Mouse (Mus musculus): ENCODE results near the gene AU018091.
"Not testable (repeated sequence)": the region's sequence is repeated elsewhere in the genome, so short reads cannot be mapped to it uniquely, and the experiment has no call there.

AU018091 gene

DNA sequence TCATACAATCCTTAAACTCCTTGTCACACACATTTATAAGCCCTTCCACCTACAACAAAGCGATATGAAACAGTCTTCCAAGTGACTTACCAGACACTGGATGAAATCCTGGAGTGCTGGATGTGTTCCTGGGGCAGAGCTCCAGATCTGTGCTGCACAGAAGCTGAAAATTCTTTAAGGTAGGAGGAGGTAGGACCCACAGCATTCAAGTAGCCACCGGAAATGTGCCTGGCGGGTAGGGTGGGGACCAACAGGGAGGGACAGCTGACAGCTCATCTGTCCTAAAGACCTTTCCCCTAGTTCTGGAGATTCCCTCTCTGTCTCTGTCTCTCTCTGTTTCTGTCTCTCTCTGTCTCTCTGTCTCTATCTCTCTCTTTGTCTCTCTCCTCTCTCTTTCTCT lies at the start of gene AU018091:
Gene AU018091 (minus strand): TSS at position 279 of the 400 bp plus-strand sequence.
- DNase-seq: no peak

DNA sequence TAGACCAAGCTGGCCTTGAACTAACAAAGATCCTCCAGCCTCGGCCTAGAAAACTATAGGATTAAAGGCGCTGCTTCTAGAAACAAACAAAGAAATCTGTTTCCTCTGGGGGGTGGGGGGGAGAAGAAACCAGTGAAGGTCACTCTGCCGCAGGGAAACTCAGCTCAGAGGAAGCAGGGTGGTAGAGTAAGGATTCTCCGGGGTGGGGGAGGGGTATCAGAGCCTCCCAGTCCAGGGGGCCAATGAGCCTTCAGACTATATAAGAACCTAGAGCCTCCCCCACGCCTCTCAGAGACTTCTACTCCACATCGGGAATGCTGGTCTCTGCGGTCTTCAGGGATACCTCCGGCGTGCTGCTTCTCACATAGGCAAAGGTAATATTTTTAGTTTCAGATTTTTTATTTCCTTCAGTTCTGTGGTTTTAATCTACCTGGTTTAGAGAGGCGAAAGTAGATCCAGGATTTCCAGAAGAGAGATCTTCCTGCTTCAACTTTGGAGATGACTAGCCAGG lies 48.6 kb upstream of the AU018091 start:
- no peak for DNase-seq

DNA sequence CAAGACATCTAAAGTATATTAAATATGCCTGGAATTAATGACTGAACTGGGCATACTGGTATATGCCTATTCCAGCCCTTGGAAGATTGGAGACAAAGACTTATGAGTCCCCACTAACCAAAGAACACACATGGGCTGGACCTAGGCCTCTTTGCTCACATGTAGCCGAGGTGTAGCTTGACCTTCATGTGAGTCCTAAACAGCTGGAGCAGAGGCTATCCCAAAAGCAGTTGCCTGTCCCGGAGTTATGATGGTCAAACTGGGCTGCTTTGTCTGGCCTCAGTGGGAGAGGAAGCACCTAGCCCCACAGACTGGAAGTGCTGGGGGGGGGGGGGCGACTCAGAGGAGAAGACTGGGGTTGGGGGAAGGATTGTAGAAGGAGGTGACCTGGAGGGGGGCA lies 47.3 kb upstream of the AU018091 start:
- no peak for DNase-seq

DNA sequence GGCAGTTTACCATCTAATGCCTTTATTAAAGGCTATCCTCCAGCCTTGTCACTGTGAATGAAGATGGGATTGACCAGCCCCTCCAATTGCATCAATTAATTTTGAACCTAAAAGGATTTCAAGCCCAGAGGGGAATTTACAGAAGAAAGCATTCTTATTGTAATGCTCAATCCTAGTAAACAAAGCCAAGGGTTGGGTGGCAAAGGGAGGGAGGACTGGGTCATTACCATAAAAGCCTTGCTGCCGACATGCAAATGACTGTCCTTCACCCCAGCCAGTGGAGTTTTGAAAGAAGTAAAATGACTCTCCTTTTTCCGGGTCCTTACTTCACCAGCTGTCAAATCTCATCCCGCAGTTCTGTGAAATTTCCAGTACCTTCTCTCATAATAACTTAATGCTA lies 44.6 kb upstream of the AU018091 start:
- no peak for DNase-seq

DNA sequence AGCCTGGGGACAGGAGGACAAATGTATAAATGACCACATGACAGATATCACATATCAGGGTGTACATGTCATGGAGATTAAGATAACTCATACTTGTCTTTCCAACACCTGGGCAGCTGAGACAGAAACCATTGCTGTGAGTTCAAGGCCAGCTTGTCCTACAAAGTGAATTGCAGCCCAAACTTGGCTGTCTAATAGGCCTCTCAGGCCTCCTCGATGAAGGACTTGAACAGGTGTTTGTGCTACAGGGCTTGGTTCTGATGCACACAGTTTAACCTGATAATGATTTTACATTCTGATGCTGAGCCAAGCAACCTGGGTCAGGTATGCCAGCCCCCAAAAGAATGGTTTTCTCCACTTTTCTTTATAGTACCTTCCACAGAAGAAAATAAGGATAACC lies 44.2 kb upstream of the AU018091 start:
- no peak for DNase-seq

DNA sequence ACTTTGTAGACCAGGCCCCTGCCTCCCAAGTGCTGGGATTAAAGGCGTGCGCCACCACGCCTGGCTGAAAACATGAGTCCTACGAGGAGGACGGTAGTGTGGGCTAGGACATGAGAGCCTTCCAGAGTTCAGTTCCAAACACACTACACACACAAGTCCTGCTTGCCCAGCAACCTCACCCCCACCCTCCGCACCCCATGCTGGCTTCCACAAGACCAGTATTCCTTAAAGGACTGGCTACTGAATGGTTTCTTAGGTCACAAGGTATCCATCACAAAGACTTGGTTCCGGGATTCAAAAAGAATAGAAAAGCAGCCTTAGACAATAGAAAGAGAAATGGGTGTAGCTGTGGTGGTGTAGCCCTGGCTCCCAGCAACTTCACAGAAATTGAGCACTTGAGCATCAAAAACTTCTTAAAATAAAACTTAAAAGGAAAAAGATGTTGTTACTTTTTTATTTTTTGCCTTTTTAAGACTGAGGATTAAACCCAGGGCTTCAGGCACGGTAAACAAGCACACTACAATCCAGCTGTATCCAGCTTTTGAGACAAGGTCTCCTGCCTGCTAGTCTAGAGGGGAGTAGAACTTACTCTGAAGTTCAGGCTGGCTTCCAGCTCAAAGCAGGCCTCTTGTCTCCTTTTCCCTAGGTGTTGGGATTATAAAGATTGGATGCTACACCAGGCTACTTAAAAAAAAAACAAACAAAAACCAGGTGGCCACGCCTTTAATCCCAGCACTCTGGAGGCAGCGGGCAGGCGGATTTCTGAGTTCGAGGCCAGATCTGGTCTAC lies 43.2 kb upstream of the AU018091 start:
- no peak for DNase-seq

DNA sequence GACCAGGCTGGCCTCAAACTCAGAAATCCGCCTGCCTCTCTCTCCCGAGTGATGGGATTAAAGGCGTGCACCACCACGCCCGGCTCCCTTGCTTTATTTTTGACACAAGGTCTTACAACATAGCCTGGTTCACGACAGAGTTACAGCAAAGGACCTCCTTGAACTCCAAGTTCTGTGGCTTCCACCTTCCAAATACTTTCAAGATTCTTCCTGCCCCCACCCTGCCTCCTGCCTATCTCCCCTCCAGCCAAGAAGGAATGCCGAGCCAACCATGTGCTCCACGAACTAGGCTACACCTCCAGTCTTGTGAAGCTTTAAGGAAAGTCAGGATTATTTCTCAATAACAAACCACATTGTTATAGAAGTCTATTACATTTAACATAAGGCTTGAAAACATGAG lies 42.5 kb upstream of the AU018091 start:
- no peak for DNase-seq

DNA sequence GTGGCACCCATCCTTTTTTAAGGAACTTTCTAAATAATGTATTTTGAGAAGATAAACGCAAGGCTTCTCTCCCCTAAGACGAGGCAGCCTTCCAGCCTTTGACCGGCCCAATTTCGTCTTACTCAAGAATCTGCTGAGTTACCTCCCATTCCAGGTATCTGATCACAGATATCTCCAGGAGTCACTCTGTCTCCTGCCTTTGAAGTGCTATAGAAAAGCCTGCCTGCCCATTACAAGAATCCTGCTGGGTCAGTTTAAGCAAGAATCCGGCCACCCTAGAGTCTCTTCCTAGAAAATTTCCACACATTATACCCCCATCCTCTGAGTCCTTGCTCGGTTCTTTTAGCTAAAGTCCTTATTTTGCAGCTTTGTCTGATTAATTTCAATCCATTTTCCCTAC lies 41.6 kb upstream of the AU018091 start:
- no peak for DNase-seq

DNA sequence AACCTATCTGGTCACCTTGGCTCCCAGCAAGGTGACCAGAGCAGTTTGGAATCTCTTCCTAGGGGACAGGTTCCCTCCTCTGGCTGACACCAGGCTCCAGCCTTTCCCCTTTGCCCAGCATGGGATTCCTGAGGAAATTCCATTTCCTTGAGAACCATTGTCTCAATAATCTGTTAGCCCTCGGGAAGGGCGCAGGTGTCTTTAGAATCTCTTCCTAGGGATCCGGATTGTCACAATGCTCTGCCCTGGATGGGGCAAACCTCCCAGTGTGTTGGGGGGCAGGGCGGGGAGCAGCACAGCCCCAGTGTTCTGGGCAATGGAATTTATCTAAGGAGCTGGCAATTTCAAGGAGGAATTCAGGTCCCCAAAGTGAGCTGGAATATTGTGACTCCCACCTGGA lies 37.5 kb upstream of the AU018091 start:
- no peak for DNase-seq

DNA sequence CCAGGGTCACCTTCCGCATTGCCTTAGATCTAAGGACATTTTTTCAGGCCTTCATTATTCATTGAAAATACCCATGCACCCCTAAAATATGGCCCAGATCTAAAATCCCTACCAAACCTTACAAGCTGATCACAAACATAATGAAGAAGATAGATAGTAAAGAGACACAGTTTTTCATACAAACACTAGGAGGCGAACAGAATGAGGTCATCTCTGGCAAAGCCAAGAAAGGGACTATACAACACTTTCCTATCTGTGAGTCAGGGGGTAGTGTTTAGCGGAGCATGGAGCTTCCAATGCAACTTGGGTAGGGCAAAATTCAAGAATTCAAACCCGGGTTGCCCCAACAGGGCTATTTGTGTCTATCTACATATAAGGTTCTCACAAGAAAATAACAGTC lies 35.6 kb upstream of the AU018091 start:
- no peak for DNase-seq

DNA sequence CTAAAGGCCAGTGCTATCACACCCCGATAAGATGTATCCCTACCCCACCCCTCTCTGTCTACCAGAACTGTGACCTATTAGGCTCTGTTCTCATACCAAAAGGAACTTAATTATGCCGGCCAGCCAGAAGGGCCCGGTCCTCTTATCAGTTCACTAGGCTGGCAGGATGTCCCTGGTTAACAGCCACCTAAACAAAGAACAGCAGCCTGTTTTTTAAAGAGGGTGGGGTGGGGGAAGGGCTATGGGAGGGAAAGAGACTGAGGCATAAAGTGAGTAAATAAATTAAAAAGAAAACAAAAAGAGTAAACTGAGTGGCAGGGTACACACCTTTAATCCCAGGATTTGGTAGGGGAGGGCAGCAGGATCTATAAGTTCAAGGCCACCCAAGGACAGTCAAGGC lies 34.9 kb upstream of the AU018091 start:
- DNase-seq: no peak

DNA sequence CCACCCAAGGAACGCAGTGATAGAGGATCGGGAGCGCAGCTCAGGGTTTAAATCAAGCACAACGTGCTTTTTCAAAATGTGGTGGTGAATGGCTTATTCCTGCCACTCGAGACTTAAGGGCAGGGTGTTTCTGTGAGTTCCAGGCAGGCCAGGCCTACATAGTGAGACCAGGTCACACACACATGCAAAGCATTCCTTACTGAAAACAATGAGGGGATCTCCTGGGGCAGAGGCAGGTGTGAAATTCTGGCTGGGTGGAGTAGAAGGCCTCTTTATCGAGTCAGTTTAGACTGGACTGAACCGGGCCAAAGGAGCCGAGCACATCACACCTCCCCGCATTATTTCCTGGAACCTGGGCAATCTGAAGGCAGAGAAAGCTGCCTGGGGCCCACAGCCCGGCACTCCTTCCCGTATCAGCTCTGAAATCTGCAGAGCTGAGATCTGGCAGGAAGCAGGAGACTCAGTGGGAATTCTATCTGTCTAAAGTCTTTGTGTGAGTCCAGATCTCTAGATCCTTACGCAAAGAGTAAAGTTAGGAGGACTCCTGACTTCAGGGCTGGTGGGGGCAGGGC lies 32.2 kb upstream of the AU018091 start:
- peak; percentile 11 for DNase-seq

DNA sequence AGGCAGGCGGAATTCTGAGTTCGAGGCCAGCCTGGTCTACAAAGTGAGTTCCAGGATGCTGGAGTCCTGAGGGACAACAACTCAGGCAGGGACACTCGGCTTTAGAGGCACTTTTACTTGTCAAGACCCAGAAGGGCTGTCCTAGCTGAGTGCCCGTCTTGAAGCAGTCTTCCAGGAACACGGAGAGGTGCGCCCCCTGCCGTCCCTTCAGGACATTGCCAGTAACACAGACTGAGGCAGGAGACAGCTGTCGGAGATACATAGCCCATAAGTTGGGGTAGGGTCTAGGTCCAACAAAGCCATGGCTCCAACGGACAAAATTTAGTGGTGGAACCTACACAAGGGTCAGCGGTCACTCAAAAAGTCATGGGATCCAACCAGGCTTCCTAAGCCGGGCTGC lies 29.9 kb upstream of the AU018091 start:
- no peak for DNase-seq

DNA sequence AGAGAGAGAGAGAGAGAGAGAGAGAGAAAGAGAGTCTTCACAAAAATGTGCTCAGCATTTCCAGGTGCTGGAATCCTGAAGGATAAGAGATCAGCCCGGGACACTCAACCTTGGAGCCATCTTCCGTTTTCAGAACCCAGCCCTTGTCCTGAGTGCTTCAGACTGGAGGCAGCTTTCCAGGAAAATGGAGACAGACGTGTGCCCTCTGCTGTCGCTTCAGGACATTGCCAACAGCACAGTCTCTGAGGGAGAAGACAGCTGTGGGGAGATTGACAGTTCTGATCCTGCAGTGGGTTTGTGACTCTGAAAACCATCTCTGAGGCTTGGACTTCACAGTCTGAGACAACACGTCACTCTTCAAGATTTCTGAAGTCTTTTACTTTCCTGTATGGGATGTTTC lies 26.8 kb upstream of the AU018091 start:
- DNase-seq: no peak

DNA sequence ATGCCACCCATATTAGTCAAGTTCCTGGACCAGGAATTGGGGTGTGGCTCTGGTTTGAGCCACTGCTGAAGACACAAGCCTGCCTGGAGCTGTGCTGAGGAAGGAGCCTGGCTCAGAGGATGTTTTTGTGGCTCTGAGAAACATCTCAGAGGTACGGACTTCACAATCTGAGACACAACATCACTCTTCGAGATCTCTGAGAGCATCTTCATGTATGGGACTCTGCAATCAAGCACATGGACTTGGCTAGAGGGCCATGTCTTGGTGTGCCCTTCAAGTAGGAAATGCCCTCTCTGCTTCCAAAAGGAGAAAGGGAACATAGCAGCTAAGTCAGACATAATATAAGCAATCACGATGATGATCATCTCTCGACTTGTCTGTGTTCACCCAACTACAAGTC lies 25.5 kb upstream of the AU018091 start:
- no peak for DNase-seq

DNA sequence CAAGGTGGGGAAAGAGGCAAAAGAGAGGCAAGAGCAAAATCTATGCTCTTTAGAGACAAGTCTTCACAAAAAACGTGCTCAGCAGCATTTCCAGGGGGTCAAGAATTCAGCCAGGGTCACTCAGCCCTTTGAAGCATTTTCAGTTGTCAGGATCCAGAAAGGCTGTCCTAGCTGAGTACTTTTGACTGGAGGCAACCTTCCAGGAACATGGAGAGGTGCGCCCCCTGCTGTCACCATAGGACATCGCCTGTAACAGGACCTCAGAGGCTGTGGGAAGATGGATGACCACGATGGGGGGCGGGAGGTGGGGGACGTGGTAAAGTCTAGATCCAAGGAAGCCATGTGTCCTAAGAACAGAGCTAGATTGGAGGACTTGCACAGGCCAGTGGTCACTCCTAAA lies 24.9 kb upstream of the AU018091 start:
- peak; percentile 15 for DNase-seq

DNA sequence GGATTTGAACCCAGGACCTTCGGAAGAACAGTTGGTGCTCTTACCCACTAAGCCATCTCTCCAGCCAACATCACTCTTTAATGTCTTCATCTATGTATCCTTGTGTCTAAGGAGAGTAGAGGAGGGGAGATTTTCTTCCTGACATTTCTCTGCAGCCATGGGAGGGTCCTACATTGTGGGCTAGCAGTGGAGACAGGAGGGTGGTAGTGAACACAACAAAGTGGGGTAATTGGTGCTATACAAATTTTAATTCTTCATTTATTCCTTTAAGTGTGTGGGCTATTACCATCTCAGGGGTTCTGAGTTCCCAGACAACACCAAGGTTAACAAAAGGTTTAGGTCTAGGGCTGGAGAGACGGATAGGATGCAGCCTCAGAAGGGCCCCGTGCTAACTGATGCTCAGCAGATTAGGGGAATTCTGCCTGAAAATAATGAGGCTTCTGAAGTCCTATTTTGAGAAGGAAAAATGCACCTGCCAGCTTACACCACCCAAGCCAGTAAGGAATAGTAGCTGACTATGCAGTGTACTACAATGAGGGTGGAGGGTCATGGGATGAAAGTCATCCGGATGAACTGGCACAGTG lies 24.1 kb upstream of the AU018091 start:
- no peak for DNase-seq

DNA sequence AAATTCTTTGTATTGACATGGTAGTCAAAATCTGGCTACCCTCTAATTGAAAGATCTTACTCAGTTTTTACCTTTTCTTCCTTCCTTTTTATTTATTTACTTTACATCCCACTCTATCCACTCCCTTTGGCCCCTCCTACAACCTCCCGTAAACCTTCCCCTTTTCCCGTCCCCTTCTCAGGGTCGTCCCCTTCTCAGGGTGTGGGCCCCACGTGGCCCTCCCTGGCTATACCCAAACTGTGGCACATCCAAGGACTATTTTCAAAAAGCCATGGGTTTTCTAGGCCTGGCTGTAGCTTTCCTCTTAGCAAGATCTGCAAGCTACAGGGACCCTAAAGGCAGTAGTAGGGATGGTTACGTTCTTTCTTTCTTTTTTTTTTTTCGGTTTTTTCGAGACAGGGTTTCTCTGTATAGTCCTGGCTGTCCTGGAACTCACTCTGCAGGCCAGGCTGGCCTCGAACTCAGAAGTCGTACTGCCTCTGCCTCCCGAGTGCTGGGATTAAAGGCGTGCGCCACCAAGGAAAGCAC lies 23.0 kb upstream of the AU018091 start:
- no peak for DNase-seq

DNA sequence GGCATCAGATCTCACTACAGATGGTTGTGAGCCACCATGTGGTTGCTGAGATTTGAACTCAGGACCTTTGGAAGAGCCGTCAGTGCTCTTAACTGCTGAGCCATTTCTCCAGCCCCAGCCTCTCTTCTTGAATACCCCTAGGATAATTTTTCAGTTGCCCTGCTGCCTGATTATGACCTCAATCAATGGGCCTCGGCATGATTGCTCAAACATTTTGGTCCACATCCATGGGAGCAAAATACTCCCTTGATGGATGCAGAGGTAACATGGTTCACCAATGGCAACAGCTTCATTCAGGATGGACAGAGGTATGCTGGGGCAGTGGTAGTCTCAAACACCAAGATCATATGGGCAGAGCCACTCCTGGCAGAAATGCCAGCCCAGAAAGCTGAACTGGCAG lies 17.7 kb upstream of the AU018091 start:
- DNase-seq: not testable (repeated sequence)

DNA sequence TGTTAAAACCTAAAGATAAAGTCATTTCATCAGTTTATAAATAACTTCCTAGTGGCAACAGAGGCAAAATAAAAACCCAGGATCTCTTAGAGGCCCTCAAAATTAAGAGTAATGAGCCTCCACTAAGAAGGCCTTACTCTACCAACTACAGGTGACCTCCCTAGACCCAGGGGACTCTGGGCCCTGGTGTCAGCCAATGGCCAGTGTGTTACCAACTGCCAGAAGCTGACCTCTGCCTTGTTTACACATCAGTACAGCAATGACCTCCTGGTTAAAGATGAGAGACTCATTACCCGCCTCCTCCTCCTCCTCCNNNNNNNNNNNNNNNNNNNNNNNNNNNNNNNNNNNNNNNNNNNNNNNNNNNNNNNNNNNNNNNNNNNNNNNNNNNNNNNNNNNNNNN lies 17.1 kb upstream of the AU018091 start:
- DNase-seq: peak; percentile 8

DNA sequence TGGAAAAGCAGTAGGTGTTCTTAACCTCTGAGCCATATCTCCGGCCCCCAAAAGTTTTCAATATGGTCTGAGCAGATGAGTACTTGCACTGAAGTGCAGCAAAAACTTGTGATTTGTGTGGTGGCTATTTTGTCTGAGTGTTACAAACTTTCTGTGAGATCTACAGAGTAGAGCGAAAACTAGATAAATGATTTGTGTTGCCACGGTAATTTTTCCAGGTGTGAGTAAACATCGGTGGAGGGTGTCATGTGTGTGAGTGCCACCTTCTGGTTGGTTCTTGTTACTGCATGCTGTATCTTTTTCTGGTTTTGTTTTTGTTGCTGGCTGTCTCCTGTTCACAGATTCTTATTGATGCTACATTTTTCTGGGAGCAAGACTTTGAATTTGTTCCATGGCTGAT lies 15.4 kb upstream of the AU018091 start:
- DNase-seq: no peak

DNA sequence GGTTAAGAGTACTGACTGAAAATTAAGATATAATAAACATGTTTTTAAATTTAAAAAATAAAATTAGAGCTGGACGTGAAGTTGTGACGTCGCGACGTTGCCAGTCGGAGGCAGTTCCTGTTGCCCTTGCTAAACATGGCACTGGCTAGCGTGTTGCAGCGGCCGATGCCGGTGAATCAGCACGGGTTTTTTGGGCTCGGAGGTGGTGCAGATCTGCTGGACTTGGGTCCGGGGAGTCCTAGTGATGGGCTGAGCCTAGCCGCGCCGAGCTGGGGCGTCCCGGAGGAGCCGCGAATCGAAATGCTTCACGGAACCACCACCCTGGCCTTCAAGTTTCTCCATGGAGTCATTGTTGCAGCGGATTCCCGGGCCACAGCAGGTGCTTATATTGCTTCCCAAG lies 12.0 kb upstream of the AU018091 start:
- DNase-seq: not testable (repeated sequence)

DNA sequence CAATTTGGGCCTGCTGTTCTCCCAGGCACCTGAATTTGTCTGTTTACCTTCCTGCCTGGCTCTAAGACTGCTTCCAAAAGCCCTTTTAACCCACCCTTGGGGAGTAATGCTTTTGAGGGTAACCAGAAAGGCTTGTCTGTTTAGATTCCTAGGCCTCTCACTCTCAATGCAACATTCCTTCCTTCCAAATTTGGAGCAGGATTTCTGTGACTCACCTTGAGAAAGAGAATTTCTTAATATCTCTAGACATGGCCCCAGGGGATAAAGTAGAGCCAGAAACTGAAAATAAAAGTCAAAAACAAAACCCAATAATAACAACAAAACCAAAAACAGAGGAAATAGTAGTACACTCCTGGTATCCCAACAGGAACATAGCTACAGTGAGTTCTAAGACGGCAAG lies 707 bp downstream of the AU018091 start:
- DNase-seq: no peak

DNA sequence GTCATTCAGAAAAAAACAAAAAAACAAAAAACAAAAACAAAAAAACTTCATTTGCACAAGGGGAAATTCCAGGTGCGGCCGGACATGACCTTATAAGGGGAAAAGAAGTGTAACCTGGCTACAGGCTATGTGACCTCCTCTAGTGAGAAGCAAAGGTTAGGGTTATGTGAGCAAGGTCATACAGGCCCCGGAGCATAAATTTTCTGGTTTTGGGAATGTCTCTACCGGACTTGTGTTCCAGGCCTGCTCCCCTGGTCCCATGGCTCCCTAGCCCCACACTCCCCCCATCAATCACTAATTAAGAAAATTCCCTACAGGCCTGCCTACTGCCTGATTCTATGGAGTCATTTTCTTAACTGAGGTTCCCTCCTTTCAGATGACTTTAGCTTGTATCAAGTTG lies 2.7 kb downstream of the AU018091 start:
- DNase-seq: no peak

Data from kidney, adult 11 months (tissue).